Mouse (Mus musculus) kidney, embryonic 15.5 days (tissue): ENCODE measurements around the gene Dok5. TPM values are rescaled to one million over a fixed set of nuclear protein-coding genes. Genes with fewer than 3 reads are reported as not detected.

Experiments
- ATAC-seq: fragments of 200-750 bp; cut with Nextera tagmentation; replicated peaks from 2 replicates; pipeline ENCODE4 v1.8.0; 2017; ENCODE audit warnings: moderate TSS enrichment; ENCODE audit not compliant: low FRiP score
- H3K27ac ChIP-seq: fragments of 300-500 bp; sonication (generic); 2 replicates; pipeline ENCODE4 v1.5.1; 2015; ENCODE audit warnings: mild to moderate bottlenecking, inconsistent platforms
- H3K27me3 ChIP-seq: fragments of 300-500 bp; sonication (generic); 2 replicates; pipeline ENCODE4 v1.6.1; 2015; ENCODE audit warnings: inconsistent platforms
- H3K36me3 ChIP-seq: fragments of 300-500 bp; sonication (generic); 2 replicates; pipeline ENCODE4 v1.6.1; 2015; ENCODE audit warnings: inconsistent platforms
- H3K4me1 ChIP-seq: fragments of 300-500 bp; sonication (generic); 2 replicates; pipeline ENCODE4 v1.6.1; 2015; ENCODE audit warnings: inconsistent platforms
- H3K4me2 ChIP-seq: fragments of 300-500 bp; sonication (generic); 2 replicates; pipeline ENCODE4 v1.6.1; 2015; ENCODE audit warnings: moderate library complexity, mild to moderate bottlenecking, inconsistent platforms
- H3K4me3 ChIP-seq: fragments of 300-500 bp; sonication (generic); replicated peaks from 2 replicates; pipeline ENCODE4 v1.5.1; 2015; ENCODE audit warnings: mild to moderate bottlenecking, inconsistent platforms
- H3K9ac ChIP-seq: fragments of 300-500 bp; sonication (generic); 2 replicates; pipeline ENCODE4 v1.6.1; 2015; ENCODE audit warnings: mild to moderate bottlenecking, inconsistent platforms
- H3K9me3 ChIP-seq: fragments of 300-500 bp; sonication (generic); replicated peaks from 2 replicates; pipeline ENCODE4 v1.6.1; 2016; ENCODE audit warnings: inconsistent platforms
- WGBS: fragments of 180-500 bp; shearing (Covaris S2); methylation state at CpG from one replicate; pipeline ENCODE4 v1.1.7; 2015; ENCODE audit warnings: mixed read lengths; 5-methylcytosine and 5-hydroxymethylcytosine counted together
- polyA plus RNA-seq: library from polyadenylated mRNA; unstranded; fragments of >200 nt; fragmentation: Nextera tagmentation; extraction: Ambion mirVana; gene quantifications from 2 replicates; pipeline ENCODE4 v1.2.1, GENCODE M21; 2015

Dok5 gene
- polyA plus RNA-seq, 1 experiment from 2014 or later: 2.2 TPM

DNA sequence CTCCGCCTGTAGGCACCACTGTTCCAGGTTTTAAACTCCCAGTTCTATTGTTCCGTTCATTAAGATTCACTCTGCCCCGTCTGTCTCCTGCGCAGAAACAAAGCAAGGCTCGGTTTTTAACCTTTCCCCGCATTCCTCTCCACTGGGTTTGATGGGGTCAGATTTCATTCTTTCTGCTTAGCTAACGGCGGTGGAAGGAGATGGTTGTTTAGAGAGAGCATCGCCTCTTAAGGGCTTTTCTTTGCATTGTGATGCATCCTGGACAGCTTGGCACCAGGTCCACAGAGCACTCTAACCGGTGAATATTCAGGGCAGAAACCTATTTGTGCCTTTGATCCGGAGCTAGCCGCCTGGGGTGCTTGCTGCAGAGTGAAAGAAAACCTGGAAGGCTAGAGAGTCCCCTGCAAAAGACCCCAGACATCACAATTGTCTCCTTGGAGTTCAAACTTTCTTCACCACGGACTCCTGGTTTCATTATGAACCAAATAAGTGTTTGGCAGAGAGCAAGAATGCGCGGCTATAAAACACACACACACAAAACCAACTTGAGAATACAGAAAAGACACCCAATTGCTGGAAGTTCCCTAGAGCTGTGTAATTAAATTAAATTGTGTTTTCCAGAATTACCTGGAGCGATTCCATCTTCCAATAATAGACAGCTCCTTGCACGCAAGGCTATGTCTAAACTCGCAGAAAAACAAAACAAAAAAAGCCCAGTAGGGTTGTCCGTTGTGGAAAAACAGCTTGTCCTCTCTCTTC lies 40.7 kb downstream of the Dok5 start:
- H3K27me3 ChIP-seq: no peaks in the 10 kb centered on the region
- 13% methylated on average over 19 of the region's 19 CpGs for WGBS
- H3K4me1 ChIP-seq: peaks cover 6% of the 10 kb centered on the region
- H3K9ac ChIP-seq: no peak overlapping the region
- no peaks in the 10 kb centered on the region for H3K36me3 ChIP-seq
- H3K4me3 ChIP-seq: peak overlapping the region; percentile 20; the same call in 1 of the 2 replicates
- no peaks in the 10 kb centered on the region for H3K9me3 ChIP-seq
- peak; percentile 62 for ATAC-seq
- H3K4me2 ChIP-seq: peak overlapping the region; percentile 47
- H3K27ac ChIP-seq: no peak overlapping the region

- 71% methylated on average over 8 of the region's 8 CpGs for WGBS
- H3K4me2 ChIP-seq: no peak overlapping the region
- no peaks in the 10 kb centered on the region for H3K27me3 ChIP-seq
- no peak for ATAC-seq
- H3K36me3 ChIP-seq: no peaks in the 10 kb centered on the region
- no peak overlapping the region for H3K27ac ChIP-seq
- no peak overlapping the region for H3K4me3 ChIP-seq
- H3K9ac ChIP-seq: no peak overlapping the region
- no peaks in the 10 kb centered on the region for H3K9me3 ChIP-seq
- peaks cover 6% of the 10 kb centered on the region for H3K4me1 ChIP-seq
Observed at GRCm38 (mm10) chr2:170772885-170773270, 41.3 kb downstream of the Dok5 start.

DNA sequence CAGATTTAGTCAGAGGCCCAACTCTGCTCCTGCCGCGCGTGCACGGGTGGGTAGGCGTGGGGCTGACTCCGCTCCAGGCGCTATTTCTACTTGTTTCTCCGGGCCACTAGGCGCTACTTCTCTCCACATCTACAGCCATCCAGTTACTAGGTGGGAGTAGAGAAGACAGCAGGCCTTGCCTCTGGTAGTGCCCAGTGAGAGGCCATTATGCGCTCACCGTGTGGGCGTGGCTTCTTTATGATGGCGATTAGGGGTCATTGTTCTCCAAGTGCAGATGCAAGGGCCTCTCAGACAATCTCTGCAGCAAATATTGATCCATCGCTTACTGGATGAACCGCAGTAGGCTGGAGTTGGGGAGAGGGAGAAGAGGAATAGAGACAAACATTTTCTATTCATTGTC lies 44.0 kb downstream of the Dok5 start:
- no peak overlapping the region for H3K4me2 ChIP-seq
- no peak for ATAC-seq
- peaks cover 6% of the 10 kb centered on the region for H3K4me1 ChIP-seq
- H3K9ac ChIP-seq: no peak overlapping the region
- H3K9me3 ChIP-seq: no peaks in the 10 kb centered on the region
- H3K36me3 ChIP-seq: no peaks in the 10 kb centered on the region
- H3K27ac ChIP-seq: no peak overlapping the region
- H3K27me3 ChIP-seq: no peaks in the 10 kb centered on the region
- H3K4me3 ChIP-seq: no peak overlapping the region
- 86% methylated on average over 15 of the region's 15 CpGs for WGBS

DNA sequence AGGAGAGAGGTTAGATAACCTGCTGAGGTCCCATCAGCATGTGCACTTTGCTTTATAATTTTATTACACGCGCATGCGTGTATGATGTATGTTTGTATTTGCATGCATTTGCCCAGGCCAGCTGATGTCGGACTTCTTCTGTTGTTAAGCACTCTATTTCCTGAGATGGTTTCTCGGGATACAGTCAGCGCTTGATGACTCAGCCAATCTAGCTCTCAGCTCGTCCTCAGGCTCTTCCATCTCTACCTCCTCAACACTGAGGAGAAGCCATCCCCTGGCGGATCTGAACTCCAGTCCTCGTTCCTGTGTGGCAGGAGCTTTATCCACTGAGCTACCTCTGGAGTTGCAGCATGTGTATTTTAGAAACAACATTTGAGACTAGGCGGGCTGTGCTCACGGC lies 44.5 kb downstream of the Dok5 start:
- Histone ChIP-seq H3K27ac (no peak overlapping the region), H3K4me2 (no peak overlapping the region), H3K9me3 (no peaks in the 10 kb centered on the region), H3K4me3 (no peak overlapping the region), H3K36me3 (no peaks in the 10 kb centered on the region), H3K27me3 (no peaks in the 10 kb centered on the region), H3K4me1 (peaks cover 6% of the 10 kb centered on the region), H3K9ac (no peak overlapping the region)
- ATAC-seq: no peak
- WGBS: 89% methylated on average over 11 of the region's 11 CpGs

DNA sequence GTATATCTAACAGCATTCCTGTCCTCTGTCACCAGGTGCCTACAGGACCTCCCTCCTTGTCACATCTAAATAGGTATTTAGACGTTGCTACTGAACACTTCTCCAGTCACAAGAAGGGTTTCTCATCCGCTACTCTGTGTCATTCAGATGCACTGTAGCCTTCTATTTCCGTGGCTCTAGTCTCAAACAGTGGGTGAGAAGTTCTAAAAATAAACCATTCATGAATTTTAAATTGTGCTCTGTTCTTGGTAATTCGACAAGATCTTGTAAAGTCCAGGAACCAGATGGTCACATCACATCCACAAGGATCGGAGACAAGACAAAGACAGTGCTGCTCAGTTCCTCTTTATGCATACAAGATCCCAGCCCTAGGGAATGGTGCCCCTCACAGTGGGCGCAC lies 46.0 kb downstream of the Dok5 start:
- WGBS: 83% methylated on average over 6 of the region's 6 CpGs
- no peak overlapping the region for H3K4me3 ChIP-seq
- H3K36me3 ChIP-seq: no peaks in the 10 kb centered on the region
- no peak overlapping the region for H3K9ac ChIP-seq
- H3K4me1 ChIP-seq: no peaks in the 10 kb centered on the region
- no peak for ATAC-seq
- H3K27me3 ChIP-seq: no peaks in the 10 kb centered on the region
- no peak overlapping the region for H3K27ac ChIP-seq
- no peak overlapping the region for H3K4me2 ChIP-seq
- no peaks in the 10 kb centered on the region for H3K9me3 ChIP-seq

DNA sequence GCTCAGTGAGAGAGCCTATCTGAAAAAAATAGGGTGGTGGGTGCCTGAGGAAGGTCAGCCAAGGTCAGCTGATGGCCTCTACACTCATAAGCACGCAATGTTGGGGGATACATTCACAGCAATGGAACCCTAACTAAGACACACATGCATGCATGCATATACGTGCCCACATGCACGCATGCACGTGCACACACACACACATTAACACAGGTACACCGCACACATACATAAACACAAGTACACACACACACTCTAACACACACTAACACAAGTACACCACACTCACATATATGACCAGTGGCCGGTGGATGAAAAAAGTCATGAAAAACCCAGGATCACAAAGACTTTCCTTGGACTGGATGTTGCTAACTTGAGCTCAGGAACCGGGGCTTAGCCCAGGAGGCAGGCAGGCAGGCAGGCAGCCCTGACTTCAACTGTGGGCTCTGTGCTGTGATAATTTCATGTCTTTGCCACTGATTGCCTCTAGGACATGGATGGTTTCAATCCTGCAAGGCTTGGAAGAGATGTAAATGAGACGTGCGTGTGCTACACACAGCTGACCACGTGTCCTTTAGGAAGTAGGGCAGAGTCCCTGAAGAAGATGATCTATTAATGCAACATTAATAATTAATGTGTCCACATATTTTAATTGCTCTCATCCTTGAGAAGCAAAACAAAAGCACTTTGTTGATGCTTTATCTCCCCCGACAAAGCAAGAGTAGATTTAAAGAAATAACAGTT lies 48.6 kb downstream of the Dok5 start:
- Histone ChIP-seq H3K4me1 (no peaks in the 10 kb centered on the region), H3K9ac (no peak overlapping the region), H3K4me2 (no peak overlapping the region), H3K36me3 (no peaks in the 10 kb centered on the region), H3K9me3 (no peaks in the 10 kb centered on the region), H3K27ac (no peak overlapping the region), H3K4me3 (no peak overlapping the region), H3K27me3 (no peaks in the 10 kb centered on the region)
- WGBS: 87% methylated on average over 11 of the region's 11 CpGs
- ATAC-seq: no peak

GRCm38 (mm10) chr2:170788101-170788500 lies 56.5 kb downstream of the Dok5 start:
- ATAC-seq: no peak
- H3K27ac ChIP-seq: no peak overlapping the region
- no peak overlapping the region for H3K4me2 ChIP-seq
- no peaks in the 10 kb centered on the region for H3K36me3 ChIP-seq
- 92% methylated on average over 10 of the region's 10 CpGs for WGBS
- no peak overlapping the region for H3K4me3 ChIP-seq
- peaks cover 8% of the 10 kb centered on the region; the same call in 1 of the 2 replicates for H3K4me1 ChIP-seq
- H3K9me3 ChIP-seq: no peaks in the 10 kb centered on the region; the same call in 1 of the 2 replicates
- no peaks in the 10 kb centered on the region for H3K27me3 ChIP-seq
- H3K9ac ChIP-seq: no peak overlapping the region

DNA sequence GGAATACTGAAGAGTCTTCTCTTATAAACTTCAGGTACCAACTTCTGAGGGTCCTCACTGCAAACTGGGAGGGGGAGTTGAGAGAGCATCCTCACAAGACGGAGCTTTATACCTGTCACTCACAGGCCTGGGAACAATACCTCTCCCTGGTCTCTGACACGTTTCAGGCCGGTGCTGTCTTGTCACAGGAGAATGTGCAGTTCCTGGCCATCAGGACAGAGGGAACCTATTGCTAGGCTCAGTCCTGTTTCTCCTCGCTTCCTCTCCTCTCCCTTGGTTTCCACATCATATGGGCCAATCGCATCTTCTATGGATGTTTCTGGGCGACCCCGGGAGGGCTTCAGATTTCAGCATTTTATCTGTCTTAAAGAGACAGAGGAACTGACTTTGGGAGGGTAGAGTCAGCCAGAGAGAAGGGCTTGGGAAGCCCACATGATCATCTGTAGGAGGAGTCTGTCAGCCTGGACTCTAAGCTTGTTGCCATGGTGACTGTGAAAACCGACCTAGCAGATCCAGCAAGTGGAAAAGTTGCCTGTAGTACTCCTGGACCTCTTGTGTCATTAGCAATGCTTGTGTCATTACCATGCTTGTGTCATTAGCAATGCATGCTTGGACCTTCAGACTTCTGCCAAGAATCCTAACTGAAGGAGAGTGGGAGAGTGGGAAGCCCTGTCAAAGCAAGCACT lies 59.9 kb downstream of the Dok5 start:
- no peaks in the 10 kb centered on the region for H3K36me3 ChIP-seq
- H3K9me3 ChIP-seq: peaks cover 3% of the 10 kb centered on the region
- no peak overlapping the region for H3K27ac ChIP-seq
- H3K4me3 ChIP-seq: no peak overlapping the region
- no peak overlapping the region for H3K4me2 ChIP-seq
- no peaks in the 10 kb centered on the region for H3K27me3 ChIP-seq
- peak; percentile 70; the same call in 1 of the 2 replicates for ATAC-seq
- H3K4me1 ChIP-seq: peaks cover 8% of the 10 kb centered on the region; the same call in 1 of the 2 replicates
- H3K9ac ChIP-seq: no peak overlapping the region
- WGBS: 21% methylated on average over 8 of the region's 8 CpGs

- no peaks in the 10 kb centered on the region for H3K27me3 ChIP-seq
- no peak overlapping the region for H3K4me2 ChIP-seq
- H3K4me3 ChIP-seq: no peak overlapping the region
- no peak overlapping the region for H3K27ac ChIP-seq
- peaks cover 8% of the 10 kb centered on the region; the same call in 1 of the 2 replicates for H3K4me1 ChIP-seq
- H3K9ac ChIP-seq: no peak overlapping the region
- ATAC-seq: no peak
- WGBS: 78% methylated on average over 3 of the region's 3 CpGs
- no peaks in the 10 kb centered on the region for H3K36me3 ChIP-seq
- peaks cover 10% of the 10 kb centered on the region for H3K9me3 ChIP-seq
Observed at GRCm38 (mm10) chr2:170795242-170795641, 63.6 kb downstream of the Dok5 start.

DNA sequence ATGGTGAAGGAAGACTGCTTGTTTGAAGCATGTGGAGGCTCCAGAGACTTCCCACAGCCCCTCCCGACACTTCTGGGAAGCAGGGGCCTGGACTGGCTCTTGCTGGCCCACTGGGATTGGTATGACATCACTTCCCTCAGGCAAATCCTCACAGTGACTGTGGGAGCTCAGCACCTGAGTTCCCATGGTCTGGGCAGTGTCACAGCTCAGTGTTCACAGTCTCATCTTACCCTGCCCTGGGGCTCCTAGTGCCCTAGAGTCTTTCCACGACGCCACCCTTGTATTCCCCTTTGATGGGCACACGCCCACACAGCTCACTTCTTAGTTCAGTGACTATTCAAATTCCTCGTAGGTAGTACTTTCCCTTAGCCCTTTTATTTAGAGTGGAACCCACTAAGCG lies 71.4 kb downstream of the Dok5 start:
- Histone ChIP-seq H3K4me1 (peaks cover 7% of the 10 kb centered on the region), H3K27me3 (no peaks in the 10 kb centered on the region), H3K27ac (no peak overlapping the region), H3K9ac (no peak overlapping the region), H3K4me2 (no peak overlapping the region), H3K9me3 (peaks cover 7% of the 10 kb centered on the region; the same call in 1 of the 2 replicates), H3K4me3 (no peak overlapping the region), H3K36me3 (no peaks in the 10 kb centered on the region)
- ATAC-seq: peak; percentile 60
- WGBS: 42% methylated on average over 6 of the region's 6 CpGs

GRCm38 (mm10) chr2:170807555-170808258 lies 76.1 kb downstream of the Dok5 start:
- no peak for ATAC-seq
- H3K9me3 ChIP-seq: no peaks in the 10 kb centered on the region
- no peaks in the 10 kb centered on the region for H3K36me3 ChIP-seq
- H3K27ac ChIP-seq: no peak overlapping the region
- WGBS: 49% methylated on average over 12 of the region's 12 CpGs
- no peak overlapping the region for H3K4me3 ChIP-seq
- H3K9ac ChIP-seq: no peak overlapping the region
- no peaks in the 10 kb centered on the region for H3K27me3 ChIP-seq
- no peak overlapping the region for H3K4me2 ChIP-seq
- H3K4me1 ChIP-seq: peaks cover 12% of the 10 kb centered on the region
